Mouse (Mus musculus) 3T3-L1 (cell line): ENCODE measurements around the gene Nup210l.

Experiments used
- DNase-seq: peaks from one replicate; pipeline ENCODE4 v3.0.0-alpha.2; 2015; ENCODE audit warnings: low read depth, low spot score

The Nup210l gene

DNA sequence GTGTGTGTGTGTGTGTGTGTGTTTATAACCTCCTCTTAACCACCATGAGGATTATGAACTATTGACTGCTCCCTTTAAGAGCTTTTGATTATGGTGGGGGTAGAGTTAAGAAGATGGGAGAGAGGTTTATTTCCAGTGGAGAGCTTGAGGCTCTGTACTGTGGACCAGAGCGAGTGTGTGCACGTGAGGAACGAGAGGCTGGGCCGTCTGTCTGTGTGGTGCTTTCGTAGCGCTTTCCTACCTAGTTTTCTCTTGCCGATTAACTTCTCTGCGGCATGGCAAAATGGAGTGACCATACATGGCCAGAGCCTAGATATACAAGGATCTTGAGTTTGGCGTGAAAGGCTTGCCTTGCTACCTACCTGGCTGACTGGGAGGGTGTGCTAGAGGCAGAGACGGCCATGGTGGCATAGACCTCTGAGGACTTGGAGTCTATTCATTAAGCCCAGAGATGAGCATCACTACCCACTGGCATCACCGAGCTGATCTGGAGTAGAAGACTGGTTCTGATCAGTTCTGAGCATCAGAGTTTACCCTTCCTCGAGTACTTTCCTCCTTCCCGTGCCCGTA, 151.9 kb downstream of the Nup210l start:
- DNase-seq, result no peak

DNA sequence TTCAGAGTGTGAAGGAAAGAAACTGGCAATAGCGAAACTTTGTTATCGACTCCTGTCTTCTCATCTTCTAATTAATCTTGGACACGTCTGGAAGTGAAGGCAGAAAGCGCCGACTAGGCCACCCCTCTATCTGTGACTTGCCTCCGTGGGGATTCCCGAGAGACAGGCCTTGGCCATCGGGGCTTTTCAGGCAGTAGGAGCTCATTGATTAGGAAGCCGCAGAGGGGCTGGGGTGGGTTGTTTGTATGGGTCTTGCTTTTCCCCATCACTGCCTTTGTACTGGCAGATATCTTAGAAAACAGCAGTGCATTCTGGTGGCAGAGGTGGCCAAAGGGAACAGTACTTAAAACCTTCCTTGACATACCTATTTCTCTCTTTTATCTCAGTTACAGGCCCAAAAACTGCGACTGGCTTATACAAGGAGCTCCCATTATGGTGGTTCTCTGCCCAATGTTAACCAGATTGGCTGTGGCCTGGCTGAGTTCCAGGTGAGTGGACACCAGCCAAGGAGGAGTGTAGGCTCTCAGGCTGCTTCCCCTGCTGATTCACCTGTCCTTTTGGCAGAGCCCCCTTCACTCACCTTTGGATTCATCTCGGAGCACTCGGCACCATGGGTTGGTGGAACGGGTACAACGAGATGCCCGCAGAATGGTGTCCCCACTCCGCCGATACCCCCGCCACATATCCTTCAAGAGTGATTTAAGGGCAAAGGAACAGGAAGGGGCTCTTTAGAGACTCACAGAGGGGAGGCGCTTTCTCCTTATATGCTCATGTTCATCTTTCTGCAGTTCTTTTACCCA, 153.0 kb downstream of the Nup210l start:
- DNase-seq, result no peak

DNA sequence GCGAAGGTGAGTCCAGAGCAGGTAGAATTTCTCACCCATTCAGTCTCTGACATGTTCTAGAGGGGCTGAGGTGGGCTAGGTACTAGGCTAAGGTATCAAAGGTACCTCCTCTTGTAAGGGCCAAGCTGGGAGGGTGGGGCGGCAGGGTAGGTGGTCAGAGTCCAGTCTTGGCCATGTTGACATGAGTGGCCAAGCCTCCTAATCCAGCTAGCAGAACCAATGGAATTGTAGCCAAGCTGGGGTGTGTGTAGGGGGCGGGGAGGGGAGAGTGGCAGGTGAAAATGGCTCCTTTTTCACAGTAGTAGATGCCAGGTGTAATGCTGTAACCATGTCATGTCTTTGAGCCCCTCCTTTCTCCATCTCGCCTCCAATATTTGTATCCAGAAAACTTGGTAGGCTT, 154.6 kb downstream of the Nup210l start:
- no peak for DNase-seq
